Mouse (Mus musculus) granulocyte monocyte progenitor cell, adult 5-6 weeks (primary cell): ENCODE measurements around the gene Ly86. TPM values are rescaled to one million over a fixed set of nuclear protein-coding genes. Genes with fewer than 3 reads are reported as not detected.

ENCODE experiments used
- ATAC-seq: replicated peaks from 2 replicates; pipeline ENCODE4 v1.8.0; 2016; ENCODE audit warnings: mild to moderate bottlenecking, moderate TSS enrichment, inconsistent platforms; ENCODE audit not compliant: poor library complexity, severe bottlenecking
- total RNA-seq, 2 experiments: library from RNA; stranded (forward) in 1 of 2; stranded (reverse) in 1 of 2; fragments of 200-712, 200-1000 nt in 1 of 2; fragments of >200 nt in 1 of 2; fragmentation: Nextera tagmentation in 1 of 2; gene quantifications; 2 replicates each; pipeline ENCODE4 v1.2.3; 2014 to 2017

The Ly86 gene
- total RNA-seq, 2 experiments from 2014 or later = 155 to 195 TPM

GRCm38 (mm10) chr13:37349051-37349450 lies 4.0 kb downstream of the Ly86 start:
- no peak for ATAC-seq

- ATAC-seq = no peak
Measured at GRCm38 (mm10) chr13:37353016-37353415, 8.0 kb downstream of the Ly86 start.

GRCm38 (mm10) chr13:37353868-37354267 lies 8.9 kb downstream of the Ly86 start:
- peak; percentile 39 for ATAC-seq

DNA sequence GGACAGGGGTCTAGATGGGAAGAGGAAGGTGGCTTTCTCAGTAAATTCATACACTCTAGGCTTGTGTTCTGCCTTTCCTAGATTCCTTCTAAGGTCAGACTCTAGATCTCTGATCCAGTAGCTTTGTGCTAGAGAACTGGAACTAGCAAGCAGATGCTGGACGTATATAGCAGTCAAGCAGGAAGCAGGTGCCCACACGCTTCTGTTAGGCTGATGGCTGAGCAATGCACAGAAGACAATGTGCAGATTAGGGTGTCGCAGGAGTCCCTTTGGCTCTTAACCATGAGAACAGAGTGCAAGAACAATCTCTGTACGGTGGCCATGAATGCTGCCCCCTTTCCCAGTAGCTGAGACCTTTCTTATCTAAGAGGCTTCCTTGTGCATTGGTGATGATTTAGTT lies 9.4 kb downstream of the Ly86 start:
- ATAC-seq = peak; percentile 28; the same call in 1 of the 2 replicates

DNA sequence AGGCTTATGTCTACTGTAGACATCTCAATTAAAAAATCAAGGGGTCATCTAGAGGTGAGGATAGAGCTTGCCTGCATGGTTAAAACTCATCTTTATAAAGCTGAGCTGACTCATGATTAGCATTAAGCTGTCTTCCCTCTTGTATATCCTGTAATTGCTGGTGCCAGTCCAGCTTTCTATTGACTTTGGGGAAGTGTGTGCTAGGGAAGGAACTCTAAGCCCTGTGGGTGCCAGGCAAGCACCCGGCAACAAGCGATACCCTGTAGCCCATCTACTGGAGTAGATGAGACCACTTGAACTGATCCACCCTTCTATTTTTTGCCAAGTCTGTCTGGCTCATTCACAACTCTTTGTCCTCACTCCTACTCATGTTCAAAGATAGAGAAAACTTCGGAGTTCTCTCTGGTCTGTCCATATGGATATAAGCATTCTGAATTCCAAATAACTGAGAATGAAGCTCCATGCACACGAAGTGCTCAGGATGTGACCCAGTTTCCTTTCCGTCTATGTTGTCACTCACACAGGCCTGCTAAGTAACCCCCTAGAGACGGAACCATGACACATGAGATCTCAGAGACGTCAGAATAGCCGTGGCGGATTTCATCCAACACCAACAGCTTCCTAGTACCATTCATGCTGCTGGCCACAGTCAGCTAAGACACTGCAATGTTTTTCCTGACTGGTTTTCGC lies 10.8 kb downstream of the Ly86 start:
- peak; percentile 66 for ATAC-seq

DNA sequence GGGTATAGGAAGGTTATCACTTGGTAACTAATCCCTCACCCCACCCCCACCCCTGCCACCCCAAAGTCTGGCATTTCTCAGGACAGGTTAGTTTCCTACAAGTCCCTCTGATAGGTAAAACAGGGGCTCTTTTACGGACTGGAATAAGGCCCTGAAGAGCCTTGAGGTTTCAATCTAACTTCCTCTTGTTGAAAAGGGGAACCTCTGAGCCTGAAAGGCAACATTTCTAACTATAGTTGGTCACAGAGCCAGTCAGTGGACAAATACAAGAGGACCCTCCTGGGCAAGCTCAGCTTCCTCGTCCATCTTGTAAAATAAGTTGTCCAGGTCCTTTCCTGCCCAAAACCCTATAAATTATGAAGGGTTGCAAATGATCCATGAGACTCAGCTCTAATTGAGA lies 11.5 kb downstream of the Ly86 start:
- ATAC-seq = peak; percentile 70

GRCm38 (mm10) chr13:37358112-37358511 lies 13.1 kb downstream of the Ly86 start:
- no peak for ATAC-seq

GRCm38 (mm10) chr13:37361249-37361648 lies 16.2 kb downstream of the Ly86 start:
- ATAC-seq = no peak

- no peak for ATAC-seq
Measured at GRCm38 (mm10) chr13:37364351-37364750, 19.3 kb downstream of the Ly86 start.

GRCm38 (mm10) chr13:37376411-37376810 lies 31.4 kb downstream of the Ly86 start:
- ATAC-seq = no peak

GRCm38 (mm10) chr13:37388222-37389202 lies 43.5 kb downstream of the Ly86 start:
- no peak for ATAC-seq

- ATAC-seq = no peak
Measured at GRCm38 (mm10) chr13:37389296-37389695, 44.3 kb downstream of the Ly86 start.

DNA sequence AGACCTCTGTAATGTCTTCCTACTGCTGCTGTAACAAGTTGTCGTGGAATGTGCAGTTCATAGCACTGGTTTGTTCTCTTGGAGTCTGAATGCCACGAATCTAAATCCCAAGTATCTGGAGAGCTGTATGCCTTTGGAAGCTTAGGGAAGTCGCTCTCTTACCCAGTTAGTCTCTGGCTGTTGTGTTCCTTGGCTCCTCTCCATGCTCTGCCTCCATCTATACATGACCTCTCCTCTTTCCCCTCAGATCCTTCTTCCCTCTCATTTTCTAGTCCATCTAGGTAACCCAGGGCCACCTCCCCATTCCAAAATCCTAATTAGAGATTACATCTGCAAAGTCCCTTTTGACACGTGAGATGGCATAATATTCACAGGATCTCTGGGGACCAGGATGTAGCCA lies 53.8 kb downstream of the Ly86 start:
- ATAC-seq = no peak

- peak; percentile 86 for ATAC-seq
Measured at GRCm38 (mm10) chr13:37399340-37399739, 54.3 kb downstream of the Ly86 start.

DNA sequence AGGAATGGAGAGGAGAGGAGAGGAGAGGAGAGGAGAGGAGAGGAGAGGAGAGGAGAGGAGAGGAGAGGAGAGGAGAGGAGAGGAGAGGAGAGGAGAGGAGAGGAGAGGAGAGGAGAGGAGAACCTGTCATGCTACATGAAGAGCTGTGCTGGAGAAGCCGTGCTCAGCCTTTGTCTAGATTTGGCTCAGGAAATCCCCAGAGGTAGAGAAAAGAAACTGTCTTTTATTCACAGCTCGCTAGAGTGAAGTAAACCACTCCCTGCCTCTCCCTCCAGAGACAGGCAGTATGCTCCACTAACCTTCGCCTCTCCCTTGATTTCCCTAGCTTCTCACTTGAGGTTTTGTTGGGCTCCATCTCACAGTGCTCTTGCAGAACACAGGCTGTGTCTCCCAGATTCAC lies 57.4 kb downstream of the Ly86 start:
- ATAC-seq = no peak

GRCm38 (mm10) chr13:37403708-37404107 lies 58.7 kb downstream of the Ly86 start:
- no peak for ATAC-seq

DNA sequence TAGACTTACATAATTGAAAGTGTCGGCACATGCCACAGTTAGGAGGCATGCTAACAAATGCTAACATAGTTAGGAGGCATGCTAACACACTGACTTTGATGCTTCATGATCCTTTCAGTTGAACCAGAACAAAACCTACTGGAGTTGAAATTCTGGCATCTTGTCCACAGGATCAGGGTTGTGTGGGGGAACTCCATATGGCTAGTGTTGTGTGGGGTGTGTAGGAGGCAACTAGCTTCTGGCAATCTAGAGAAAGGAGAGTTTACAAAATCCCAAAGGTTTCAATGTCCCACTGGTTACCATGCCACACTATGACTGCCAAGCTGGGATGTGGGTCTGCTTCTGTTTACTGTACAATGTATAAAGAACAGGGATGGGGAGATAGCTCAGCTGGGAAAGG lies 70.7 kb downstream of the Ly86 start:
- ATAC-seq = no peak

- ATAC-seq = no peak
Measured at GRCm38 (mm10) chr13:37423416-37423815, 78.4 kb downstream of the Ly86 start.

GRCm38 (mm10) chr13:37424904-37425303 lies 79.9 kb downstream of the Ly86 start:
- no peak for ATAC-seq

DNA sequence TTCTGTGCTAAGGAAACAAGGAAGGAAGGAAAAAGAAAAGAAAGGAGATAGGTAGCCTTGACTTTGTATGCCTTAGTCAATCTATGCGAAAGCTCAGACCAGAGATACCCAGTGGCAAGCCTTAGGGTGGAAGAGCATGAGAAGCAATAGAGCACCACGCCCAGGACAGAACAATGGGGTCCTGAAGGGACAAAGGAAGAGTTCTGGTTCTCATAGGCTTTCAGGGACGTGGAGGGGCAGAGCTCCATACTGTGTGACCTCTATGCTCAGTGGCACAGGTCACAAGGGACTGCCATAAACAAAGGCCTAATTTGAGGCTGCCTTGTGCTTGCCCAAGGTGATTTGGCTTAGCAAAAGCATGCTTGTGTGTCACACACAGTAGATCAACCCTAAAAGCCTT lies 80.4 kb downstream of the Ly86 start:
- no peak for ATAC-seq

- no peak for ATAC-seq
Measured at GRCm38 (mm10) chr13:37426578-37427336, 81.7 kb downstream of the Ly86 start.
